Mouse (Mus musculus): ENCODE results near the gene Carf. TPM values are rescaled to one million over a fixed set of nuclear protein-coding genes. Genes with fewer than 3 reads are reported as not detected.
A peak's percentile ranks its signal among the peaks of the same experiment; 100 is the strongest.
"Not testable (repeated sequence)": the region's sequence is repeated elsewhere in the genome, so short reads cannot be mapped to it uniquely, and the experiment has no call there.

The Carf gene
- polyA plus RNA-seq, 1 experiment from 2014 or later: 3.5 TPM

- Histone ChIP-seq H3K4me3 (ENCODE audit: low read depth, low read length) (no peak overlapping the region), H3K4me2 (replicated peaks; ENCODE audit: low read depth, low read length) (no peak overlapping the region), H3K27me3 (replicated peaks; ENCODE audit: insufficient read depth, low read length) (no peaks in the 10 kb centered on the region), H3K27ac (ENCODE audit: low read length) (no peak overlapping the region), H3K4me1 (ENCODE audit: insufficient read depth, low read depth, low read length) (no peaks in the 10 kb centered on the region), H3K9ac (replicated peaks; ENCODE audit: low read depth) (no peak overlapping the region), H3K9me3 (ENCODE audit: low read length) (no peaks in the 10 kb centered on the region), H3K36me3 (ENCODE audit: insufficient read depth, low read length) (no peaks in the 10 kb centered on the region)
- 79% methylated on average over 3 of the region's 3 CpGs for WGBS
- ATAC-seq (no peak), DNase-seq (ENCODE audit: low spot score) (no peak)
- TF ChIP-seq CTCF (IDR thresholded peaks at IDR 0.05) (no peak), EP300 (IDR thresholded peaks at IDR 0.05) (no peak)
Measured at GRCm38 (mm10) chr1:60173119-60173518, 75.1 kb downstream of the Carf start.

GRCm38 (mm10) chr1:60177814-60178213 lies 79.8 kb downstream of the Carf start:
- not testable (repeated sequence) for ATAC-seq; H3K27me3 ChIP-seq (replicated peaks; ENCODE audit: insufficient read depth, low read length); DNase-seq (ENCODE audit: low spot score); H3K9me3 ChIP-seq (ENCODE audit: low read length); H3K9ac ChIP-seq (replicated peaks; ENCODE audit: low read depth); H3K27ac ChIP-seq (ENCODE audit: low read length); H3K4me2 ChIP-seq (replicated peaks; ENCODE audit: low read depth, low read length); H3K36me3 ChIP-seq (ENCODE audit: insufficient read depth, low read length); H3K4me3 ChIP-seq (ENCODE audit: low read depth, low read length); H3K4me1 ChIP-seq (ENCODE audit: insufficient read depth, low read depth, low read length)
- WGBS: 83% methylated on average over 1 of the region's 1 CpGs

- TF ChIP-seq CTCF (IDR thresholded peaks at IDR 0.05) (no peak), EP300 (IDR thresholded peaks at IDR 0.05) (no peak)
- Histone ChIP-seq H3K4me3 (ENCODE audit: low read depth, low read length) (peak overlapping the region; percentile 81), H3K9ac (replicated peaks; ENCODE audit: low read depth) (no peak overlapping the region), H3K27ac (ENCODE audit: low read length) (peak overlapping the region; percentile 98; the same call in 1 of the 2 replicates), H3K27me3 (replicated peaks; ENCODE audit: insufficient read depth, low read length) (no peaks in the 10 kb centered on the region), H3K4me2 (replicated peaks; ENCODE audit: low read depth, low read length) (peak overlapping the region; percentile 49), H3K36me3 (ENCODE audit: insufficient read depth, low read length) (no peaks in the 10 kb centered on the region), H3K9me3 (ENCODE audit: low read length) (no peaks in the 10 kb centered on the region), H3K4me1 (ENCODE audit: insufficient read depth, low read depth, low read length) (no peaks in the 10 kb centered on the region)
- DNase-seq (ENCODE audit: low spot score) (peak; percentile 29), ATAC-seq (no peak)
- WGBS: 32% methylated on average over 4 of the region's 4 CpGs
Measured at GRCm38 (mm10) chr1:60179376-60179775, 81.3 kb downstream of the Carf start.

GRCm38 (mm10) chr1:60179932-60180783 lies 82.1 kb downstream of the Carf start, which contains the start of gene Nbeal1:
Gene Nbeal1, plus strand, starts transcription at chr1:60180599.
- H3K9ac ChIP-seq (replicated peaks; ENCODE audit: low read depth): peak within 1 kb of the TSS; percentile 89
- peak within 1 kb of the TSS; percentile 81 for H3K4me3 ChIP-seq (ENCODE audit: low read depth, low read length)
- no peaks in the 10 kb centered on the region for H3K36me3 ChIP-seq (ENCODE audit: insufficient read depth, low read length)
- no peaks in the 10 kb centered on the region for H3K9me3 ChIP-seq (ENCODE audit: low read length)
- under 1% methylated on average over 49 of the region's 74 CpGs for WGBS
- H3K4me2 ChIP-seq (replicated peaks; ENCODE audit: low read depth, low read length): peak within 1 kb of the TSS; percentile 49
- H3K27me3 ChIP-seq (replicated peaks; ENCODE audit: insufficient read depth, low read length): no peaks in the 10 kb centered on the region
- TF ChIP-seq CTCF (IDR thresholded peaks at IDR 0.05): peak; percentile 57
- peak; percentile 19; the same call in 1 of the 2 replicates for TF ChIP-seq EP300 (IDR thresholded peaks at IDR 0.05)
- DNase-seq (ENCODE audit: low spot score) (peak; percentile 99), ATAC-seq (peak; percentile 98)
- peak within 1 kb of the TSS; percentile 98 for H3K27ac ChIP-seq (ENCODE audit: low read length)
- H3K4me1 ChIP-seq (ENCODE audit: insufficient read depth, low read depth, low read length): no peaks in the 10 kb centered on the region

GRCm38 (mm10) chr1:60180784-60181221 lies 82.8 kb downstream of the Carf start:
- H3K27ac ChIP-seq (ENCODE audit: low read length): peak overlapping the region; percentile 98
- H3K36me3 ChIP-seq (ENCODE audit: insufficient read depth, low read length): no peaks in the 10 kb centered on the region
- no peaks in the 10 kb centered on the region for H3K4me1 ChIP-seq (ENCODE audit: insufficient read depth, low read depth, low read length)
- DNase-seq (ENCODE audit: low spot score): peak; percentile 89
- WGBS: 2% methylated on average over 19 of the region's 30 CpGs
- peak; percentile 78 for ATAC-seq
- peak overlapping the region; percentile 81 for H3K4me3 ChIP-seq (ENCODE audit: low read depth, low read length)
- peak overlapping the region; percentile 48 for H3K4me2 ChIP-seq (replicated peaks; ENCODE audit: low read depth, low read length)
- H3K27me3 ChIP-seq (replicated peaks; ENCODE audit: insufficient read depth, low read length): no peaks in the 10 kb centered on the region
- H3K9me3 ChIP-seq (ENCODE audit: low read length): no peaks in the 10 kb centered on the region
- TF ChIP-seq CTCF (IDR thresholded peaks at IDR 0.05): no peak
- TF ChIP-seq EP300 (IDR thresholded peaks at IDR 0.05): peak; percentile 26; the same call in 1 of the 2 replicates
- H3K9ac ChIP-seq (replicated peaks; ENCODE audit: low read depth): peak overlapping the region; percentile 89

GRCm38 (mm10) chr1:60188454-60188853 lies 90.4 kb downstream of the Carf start:
- Histone ChIP-seq H3K9ac (replicated peaks; ENCODE audit: low read depth) (no peak overlapping the region), H3K27ac (ENCODE audit: low read length) (no peak overlapping the region), H3K36me3 (ENCODE audit: insufficient read depth, low read length) (no peaks in the 10 kb centered on the region), H3K4me3 (ENCODE audit: low read depth, low read length) (no peak overlapping the region), H3K27me3 (replicated peaks; ENCODE audit: insufficient read depth, low read length) (no peaks in the 10 kb centered on the region), H3K4me2 (replicated peaks; ENCODE audit: low read depth, low read length) (no peak overlapping the region), H3K9me3 (ENCODE audit: low read length) (no peaks in the 10 kb centered on the region), H3K4me1 (ENCODE audit: insufficient read depth, low read depth, low read length) (no peaks in the 10 kb centered on the region)
- DNase-seq (ENCODE audit: low spot score): no peak
- TF ChIP-seq EP300 (IDR thresholded peaks at IDR 0.05) (no peak), CTCF (IDR thresholded peaks at IDR 0.05) (no peak)
- ATAC-seq: no peak
